Mouse (Mus musculus): ENCODE results near the gene Gm49352. TPM values are rescaled to one million over a fixed set of nuclear protein-coding genes. Genes with fewer than 3 reads are reported as not detected.
"Not testable (repeated sequence)": the region's sequence is repeated elsewhere in the genome, so short reads cannot be mapped to it uniquely, and the experiment has no call there.

Gm49352 gene
- polyA plus RNA-seq (2016; fragmentation: Nextera tagmentation; extraction: Ambion mirVana), result not detected in 2 replicates

DNA sequence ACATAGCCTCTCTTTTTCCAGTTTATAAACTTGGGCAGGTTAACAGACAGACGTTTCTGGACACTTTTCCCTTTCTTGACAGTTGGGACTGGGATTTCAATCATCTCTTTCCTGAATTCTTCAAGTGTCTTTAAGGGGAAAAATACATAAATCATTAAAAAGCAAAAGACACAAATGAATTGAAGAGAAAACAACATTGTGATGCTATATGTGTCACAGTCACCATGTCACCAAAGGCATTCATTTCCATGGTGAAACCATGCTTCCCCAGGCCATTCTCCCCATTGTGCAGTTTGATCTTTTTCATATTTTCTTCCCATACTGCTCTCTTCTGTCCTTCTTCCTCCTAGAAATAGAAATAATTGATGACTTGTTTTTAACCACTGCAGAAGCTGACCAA, at the start of gene Gm49352:
TSS of gene Gm49352 (minus strand) at position 101 of the 400 bp plus-strand sequence.
- H3K27me3 ChIP-seq; H3K4me1 ChIP-seq (replicated peaks); H3K36me3 ChIP-seq; ATAC-seq (ENCODE audit: insufficient number of reproducible peaks, insufficient read depth, low FRiP score, low TSS enrichment, low read depth); H3K4me3 ChIP-seq (replicated peaks); H3K4me2 ChIP-seq; H3K9ac ChIP-seq (replicated peaks); H3K27ac ChIP-seq: not testable (repeated sequence)
- WGBS, result 41% methylated on average over 1 of the region's 1 CpGs
- peaks cover 30% of the 10 kb centered on the region for H3K9me3 ChIP-seq

DNA sequence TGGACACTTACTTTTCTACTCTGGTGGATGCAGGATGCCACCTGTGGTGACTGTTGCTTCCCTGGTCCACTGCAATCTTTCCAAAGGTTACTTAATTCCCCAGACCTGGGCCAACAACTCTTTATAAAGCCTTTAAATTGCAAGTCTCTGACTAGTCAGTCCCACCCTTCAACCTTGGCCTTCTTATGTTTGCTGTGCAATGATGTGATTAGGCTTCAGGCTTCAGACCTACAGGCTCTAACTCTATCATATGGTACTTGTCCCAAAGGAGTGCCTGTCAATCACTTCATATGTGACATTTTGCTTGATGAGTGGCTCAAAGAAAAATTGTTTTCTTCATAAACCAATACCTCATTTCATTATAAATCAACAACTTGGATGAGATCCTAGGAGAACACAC, 2.1 kb upstream of the Gm49352 start, which contains the start of gene Cts3:
TSS of gene Cts3 (minus strand) at position 101 of the 400 bp plus-strand sequence.
- ATAC-seq (ENCODE audit: insufficient number of reproducible peaks, insufficient read depth, low FRiP score, low TSS enrichment, low read depth), result no peak
- Histone ChIP-seq H3K4me3 (replicated peaks) (no peak within 1 kb of the TSS), H3K4me2 (no peak within 1 kb of the TSS), H3K27me3 (no peaks in the 10 kb centered on the region), H3K9me3 (peaks cover 40% of the 10 kb centered on the region), H3K9ac (replicated peaks) (no peak within 1 kb of the TSS), H3K36me3 (no peaks in the 10 kb centered on the region), H3K27ac (no peak within 1 kb of the TSS), H3K4me1 (replicated peaks) (no peaks in the 10 kb centered on the region)

DNA sequence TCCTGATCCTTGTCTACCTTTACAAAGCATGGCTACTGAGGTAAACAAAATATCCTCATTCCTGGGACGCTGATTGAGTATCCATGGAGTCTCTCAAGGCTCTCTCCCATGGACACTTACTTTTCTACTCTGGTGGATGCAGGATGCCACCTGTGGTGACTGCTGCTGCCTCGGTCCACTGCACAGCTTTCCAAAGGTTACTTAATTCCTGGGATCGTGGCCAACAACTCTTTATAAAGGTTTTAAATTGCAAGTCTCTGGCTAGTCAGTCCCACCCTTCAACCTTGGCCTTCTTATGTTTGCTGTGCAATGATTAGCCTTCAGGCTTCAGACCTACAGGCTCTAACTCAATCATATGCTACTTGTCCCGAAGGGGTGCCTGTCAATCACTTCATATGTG, 26.3 kb downstream of the Gm49352 start, which contains the start of gene Ctsm:
TSS of gene Ctsm (minus strand) at position 209 of the 400 bp plus-strand sequence.
- no peak within 1 kb of the TSS for H3K27ac ChIP-seq
- no peak within 1 kb of the TSS for H3K4me3 ChIP-seq (replicated peaks)
- WGBS, result 76% methylated on average over 4 of the region's 4 CpGs
- peaks cover 44% of the 10 kb centered on the region for H3K9me3 ChIP-seq
- no peak within 1 kb of the TSS for H3K4me2 ChIP-seq
- no peaks in the 10 kb centered on the region for H3K27me3 ChIP-seq
- ATAC-seq (ENCODE audit: insufficient number of reproducible peaks, insufficient read depth, low FRiP score, low TSS enrichment, low read depth), result no peak
- no peak within 1 kb of the TSS for H3K9ac ChIP-seq (replicated peaks)
- H3K36me3 ChIP-seq, result no peaks in the 10 kb centered on the region
- H3K4me1 ChIP-seq (replicated peaks), result no peaks in the 10 kb centered on the region

Other genes with a start within 250 kb of the Gm49352 start
- not detected in 2 replicates for gene Cts7, start 210.0 kb downstream of the Gm49352 start, polyA plus RNA-seq (2016; fragmentation: Nextera tagmentation; extraction: Ambion mirVana)
- not detected in 2 replicates for gene Ctsm, start 26.3 kb downstream of the Gm49352 start, polyA plus RNA-seq (2016; fragmentation: Nextera tagmentation; extraction: Ambion mirVana)
- gene Cts3, start 2.0 kb upstream of the Gm49352 start, polyA plus RNA-seq (2016; fragmentation: Nextera tagmentation; extraction: Ambion mirVana), result not detected in 2 replicates

Measured in limb, embryonic 12.5 days (tissue).